Mouse (Mus musculus): ENCODE results near the gene Spg11. TPM values are rescaled to one million over a fixed set of nuclear protein-coding genes. Genes with fewer than 3 reads are reported as not detected.
"Not testable (repeated sequence)": the region's sequence is repeated elsewhere in the genome, so short reads cannot be mapped to it uniquely, and the experiment has no call there.

Gene Spg11
- polyA plus RNA-seq, 1 experiment from 2014 or later = 8.5 TPM

DNA sequence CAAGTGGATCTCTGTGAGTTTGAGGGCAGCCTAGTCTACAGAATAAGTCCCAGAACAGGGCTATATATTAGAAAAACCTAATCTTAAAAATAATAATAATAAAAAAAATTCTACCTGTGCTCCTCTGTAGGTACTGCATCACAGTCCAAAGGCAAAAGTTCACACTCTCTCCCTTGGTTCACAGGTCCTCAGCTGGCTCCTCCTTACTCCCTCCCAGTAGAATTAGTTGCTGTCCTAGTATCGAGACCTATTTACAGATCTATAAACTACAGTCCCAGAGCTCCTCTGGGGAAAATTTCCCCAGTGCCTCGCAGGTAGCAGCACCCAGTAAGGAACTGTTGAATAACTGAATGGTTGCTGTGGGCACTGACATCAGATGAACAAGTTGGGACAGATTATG lies 22.6 kb upstream of the Spg11 start:
- no peak overlapping the region for H3K4me2 ChIP-seq
- 84% methylated on average over 2 of the region's 2 CpGs for WGBS

DNA sequence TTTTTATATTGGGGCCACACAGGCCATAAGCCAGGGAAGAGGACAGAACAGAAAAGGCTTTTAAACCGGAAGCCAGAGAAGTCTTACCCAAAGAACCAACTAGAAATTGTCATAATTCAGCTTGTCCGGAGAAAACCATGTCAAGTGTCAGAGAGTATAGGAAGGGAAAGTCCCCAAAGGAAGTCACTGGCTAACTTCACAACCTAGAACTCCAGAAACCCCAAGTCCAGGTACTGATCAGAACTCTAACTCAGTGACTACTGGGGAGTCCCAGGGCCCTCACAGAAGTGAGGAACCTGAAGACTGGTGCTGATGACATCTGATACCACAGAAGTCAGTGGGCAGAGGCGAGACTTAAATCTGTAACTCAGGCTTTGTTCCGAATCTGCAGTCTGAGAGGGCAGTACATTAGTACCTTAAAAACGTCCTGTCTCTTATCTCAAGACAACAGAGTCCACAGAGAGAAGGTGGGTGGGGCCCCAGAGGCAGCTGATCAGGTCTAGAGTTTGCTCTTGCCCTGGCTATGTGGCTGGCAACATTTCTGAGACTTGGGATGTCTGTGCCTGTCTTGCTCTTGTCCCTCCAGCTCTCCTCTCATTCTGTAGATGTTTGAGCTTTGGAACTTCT lies 19.8 kb upstream of the Spg11 start:
- 75% methylated on average over 5 of the region's 5 CpGs for WGBS
- H3K27me3 ChIP-seq = no peaks in the 10 kb centered on the region
- no peak for ATAC-seq
- no peak overlapping the region for H3K27ac ChIP-seq
- no peak overlapping the region for H3K4me3 ChIP-seq
- H3K4me2 ChIP-seq = no peak overlapping the region
- H3K4me1 ChIP-seq = no peaks in the 10 kb centered on the region
- no peaks in the 10 kb centered on the region for H3K36me3 ChIP-seq (ENCODE audit: poor library complexity, severe bottlenecking)
- no peak overlapping the region for H3K9ac ChIP-seq
- no peaks in the 10 kb centered on the region for H3K9me3 ChIP-seq (replicated peaks)

More for the DNA sequence above, 22.6 kb upstream of the Spg11 start:
- no peak for ATAC-seq
- Histone ChIP-seq H3K4me3 (no peak overlapping the region), H3K4me1 (no peaks in the 10 kb centered on the region), H3K36me3 (ENCODE audit: poor library complexity, severe bottlenecking) (no peaks in the 10 kb centered on the region), H3K9ac (no peak overlapping the region), H3K27me3 (no peaks in the 10 kb centered on the region), H3K9me3 (replicated peaks) (no peaks in the 10 kb centered on the region), H3K27ac (no peak overlapping the region)

DNA sequence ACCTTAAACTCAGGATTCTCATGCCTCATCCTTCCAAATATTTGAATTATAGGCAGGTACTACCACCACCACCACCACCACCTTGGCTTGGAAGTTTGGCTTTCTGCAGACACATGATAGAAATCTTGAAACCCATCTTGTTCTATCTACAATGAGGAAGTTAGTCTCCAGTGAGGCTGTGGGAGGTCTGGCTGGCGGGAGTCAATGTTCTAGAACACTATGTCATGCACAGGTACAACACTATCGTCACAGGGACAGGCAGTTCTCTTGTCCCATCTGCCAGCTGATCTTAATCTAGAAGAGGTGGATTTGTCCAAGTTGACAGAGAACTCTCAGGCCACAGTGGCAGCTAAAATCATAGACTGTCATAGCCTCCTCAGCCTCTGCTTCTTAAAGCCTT lies 14.4 kb upstream of the Spg11 start:
- H3K4me2 ChIP-seq = no peak overlapping the region
- H3K27me3 ChIP-seq = no peaks in the 10 kb centered on the region
- H3K4me1 ChIP-seq = no peaks in the 10 kb centered on the region
- ATAC-seq = no peak
- H3K4me3 ChIP-seq = no peak overlapping the region
- H3K9ac ChIP-seq = no peak overlapping the region
- H3K27ac ChIP-seq = no peak overlapping the region
- no peaks in the 10 kb centered on the region for H3K36me3 ChIP-seq (ENCODE audit: poor library complexity, severe bottlenecking)
- WGBS = 87% methylated on average over 2 of the region's 2 CpGs
- H3K9me3 ChIP-seq (replicated peaks) = no peaks in the 10 kb centered on the region

DNA sequence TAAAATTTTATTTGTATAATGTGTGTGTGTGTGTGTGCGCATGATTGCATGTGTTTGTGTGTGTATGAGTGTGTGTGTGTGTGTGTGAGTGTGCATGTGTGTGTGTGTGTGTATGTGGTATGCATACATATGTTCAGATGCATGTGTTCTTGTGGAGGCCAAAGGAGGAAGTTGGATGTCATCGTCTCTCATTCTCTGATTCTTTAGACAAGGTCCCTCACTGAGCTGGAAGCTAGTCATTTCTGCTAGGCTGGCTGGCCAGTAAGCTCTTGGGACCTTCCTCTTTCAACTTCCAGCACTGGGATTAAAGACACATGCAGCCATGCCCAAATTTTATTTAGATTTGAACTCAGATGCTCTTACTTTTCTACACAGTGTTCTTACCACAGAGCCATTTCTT lies 13.9 kb upstream of the Spg11 start:
- 90% methylated on average over 2 of the region's 2 CpGs for WGBS
- no peaks in the 10 kb centered on the region for H3K9me3 ChIP-seq (replicated peaks)
- H3K27me3 ChIP-seq = no peaks in the 10 kb centered on the region
- H3K27ac ChIP-seq = no peak overlapping the region
- no peaks in the 10 kb centered on the region for H3K36me3 ChIP-seq (ENCODE audit: poor library complexity, severe bottlenecking)
- H3K4me1 ChIP-seq = no peaks in the 10 kb centered on the region
- ATAC-seq = no peak
- H3K4me2 ChIP-seq = no peak overlapping the region
- no peak overlapping the region for H3K4me3 ChIP-seq
- no peak overlapping the region for H3K9ac ChIP-seq

DNA sequence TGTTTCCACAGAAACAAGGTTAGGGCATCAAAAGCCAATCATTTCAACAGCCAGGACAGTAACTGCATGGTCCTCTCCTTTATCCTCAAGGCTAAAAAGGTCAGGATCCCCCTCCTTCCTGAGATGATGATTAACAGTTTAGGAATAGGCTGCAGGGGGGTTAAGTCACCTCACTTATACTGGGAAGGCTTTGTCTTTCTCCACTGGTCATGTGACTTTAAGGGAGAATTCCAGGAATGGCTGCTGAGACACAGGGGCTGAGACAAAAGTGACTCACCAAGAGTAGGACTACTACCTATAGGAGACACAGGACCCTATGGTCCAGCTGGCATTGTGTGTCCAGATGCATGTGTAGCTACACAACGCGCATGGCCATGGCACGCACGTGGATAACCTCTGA lies 9.4 kb upstream of the Spg11 start:
- WGBS = 86% methylated on average over 4 of the region's 4 CpGs
- H3K27me3 ChIP-seq = no peaks in the 10 kb centered on the region
- H3K27ac ChIP-seq = no peak overlapping the region
- no peak overlapping the region for H3K9ac ChIP-seq
- H3K4me2 ChIP-seq = no peak overlapping the region
- ATAC-seq = no peak
- H3K9me3 ChIP-seq (replicated peaks) = no peaks in the 10 kb centered on the region
- H3K4me3 ChIP-seq = no peak overlapping the region
- H3K4me1 ChIP-seq = no peaks in the 10 kb centered on the region
- no peaks in the 10 kb centered on the region for H3K36me3 ChIP-seq (ENCODE audit: poor library complexity, severe bottlenecking)

DNA sequence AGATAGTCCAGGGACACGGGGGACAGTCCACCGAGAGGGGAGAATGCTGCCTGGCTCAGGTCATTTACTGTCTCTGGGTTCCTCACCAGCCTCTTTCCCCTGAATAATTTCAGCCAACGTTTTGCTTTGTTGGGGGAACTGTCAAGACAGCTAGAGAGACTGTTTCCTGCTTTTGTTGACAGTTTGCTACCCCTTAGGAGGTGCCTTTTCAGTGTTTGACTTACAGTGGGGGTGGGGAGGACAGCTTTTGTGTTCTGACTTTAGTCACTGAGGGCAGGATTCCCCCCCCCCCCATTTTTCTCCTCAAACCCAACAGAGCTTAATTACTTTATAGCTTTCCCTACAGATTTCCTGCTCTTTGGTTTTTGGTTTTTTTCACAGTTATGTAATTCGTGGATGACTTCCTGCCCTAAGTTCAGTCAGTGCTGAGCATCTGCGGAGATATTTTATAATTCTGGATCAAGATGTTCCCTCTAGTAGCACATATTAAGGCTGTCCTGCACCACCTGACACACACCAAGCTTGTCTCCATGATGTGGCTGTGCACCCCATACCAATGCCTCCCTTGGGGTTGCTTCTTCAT lies 8.7 kb upstream of the Spg11 start:
- 47% methylated on average over 5 of the region's 5 CpGs for WGBS
- no peaks in the 10 kb centered on the region for H3K9me3 ChIP-seq (replicated peaks)
- H3K9ac ChIP-seq = no peak overlapping the region
- no peaks in the 10 kb centered on the region for H3K4me1 ChIP-seq
- H3K4me2 ChIP-seq = no peak overlapping the region
- no peaks in the 10 kb centered on the region for H3K36me3 ChIP-seq (ENCODE audit: poor library complexity, severe bottlenecking)
- H3K4me3 ChIP-seq = no peak overlapping the region
- ATAC-seq = no peak
- no peaks in the 10 kb centered on the region for H3K27me3 ChIP-seq
- H3K27ac ChIP-seq = no peak overlapping the region

DNA sequence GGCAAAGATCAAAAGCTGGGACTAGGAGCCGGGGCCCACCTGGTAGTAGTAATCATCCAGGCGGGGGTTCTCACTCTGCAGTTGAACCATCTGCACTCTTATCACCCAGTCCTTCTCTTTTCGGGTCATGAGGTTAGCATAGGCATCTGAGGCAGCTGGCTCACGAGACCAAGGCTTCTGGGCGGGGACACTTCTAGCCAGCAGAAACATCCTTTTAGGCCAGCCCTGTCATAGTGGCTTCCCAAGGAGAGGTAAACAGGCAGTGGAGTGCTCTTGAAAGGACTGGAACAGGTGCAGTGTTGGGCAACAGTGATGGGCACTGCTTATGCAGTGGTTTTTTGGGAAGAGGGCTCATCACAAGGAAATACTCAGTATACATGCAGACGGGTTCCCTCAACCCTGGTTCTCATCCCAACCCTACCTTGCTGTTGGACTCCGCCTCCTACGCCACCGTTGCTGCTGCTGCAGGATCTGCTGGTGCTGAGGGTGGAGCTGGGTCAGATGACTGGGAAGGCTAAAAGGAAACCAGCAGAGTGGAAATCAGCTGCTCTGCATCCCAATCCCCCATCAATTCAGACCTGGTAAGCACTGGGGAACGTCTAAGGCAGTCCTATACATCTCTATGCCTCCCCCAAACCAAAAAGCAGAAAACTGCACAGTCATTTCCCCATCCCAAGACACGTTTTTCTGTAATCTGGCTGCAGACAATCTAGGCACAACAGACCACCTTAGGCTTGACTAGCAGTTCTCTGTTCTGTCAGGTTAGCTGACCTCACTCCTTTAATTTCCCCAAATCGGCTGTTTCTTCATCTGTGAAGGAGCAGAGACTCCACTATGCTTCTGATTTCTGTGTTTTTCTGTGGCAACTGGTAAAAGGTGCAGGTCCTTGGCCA lies 7.7 kb upstream of the Spg11 start:
- ATAC-seq = no peak
- H3K27me3 ChIP-seq = no peaks in the 10 kb centered on the region
- no peak overlapping the region for H3K9ac ChIP-seq
- WGBS = 60% methylated on average over 12 of the region's 12 CpGs
- H3K36me3 ChIP-seq (ENCODE audit: poor library complexity, severe bottlenecking) = no peaks in the 10 kb centered on the region
- H3K4me2 ChIP-seq = no peak overlapping the region
- no peaks in the 10 kb centered on the region for H3K9me3 ChIP-seq (replicated peaks)
- H3K4me1 ChIP-seq = no peaks in the 10 kb centered on the region
- no peak overlapping the region for H3K27ac ChIP-seq
- no peak overlapping the region for H3K4me3 ChIP-seq

DNA sequence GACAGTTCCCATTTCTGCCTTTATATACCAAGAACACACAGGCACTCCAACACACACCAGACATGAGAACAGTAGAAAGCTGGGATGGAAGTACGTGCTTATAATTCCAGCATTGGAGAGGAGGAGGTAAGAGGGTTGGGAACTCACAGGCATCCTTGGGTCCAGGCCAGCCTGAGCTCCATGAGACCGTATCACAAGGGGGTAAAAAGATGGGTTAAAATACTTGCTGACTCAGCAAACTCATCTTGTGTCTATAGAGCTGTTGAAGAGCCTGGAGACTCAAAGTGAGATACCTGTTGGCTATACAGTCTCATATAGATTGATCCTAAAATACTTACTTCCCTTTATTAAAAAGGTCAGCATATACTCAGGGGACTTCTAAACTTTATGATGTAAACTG lies 1.3 kb downstream of the Spg11 start:
- peak overlapping the region; percentile 84; the same call in 1 of the 2 replicates for H3K4me3 ChIP-seq
- H3K4me1 ChIP-seq = peaks cover 16% of the 10 kb centered on the region
- WGBS = 88% methylated on average over 2 of the region's 2 CpGs
- H3K9ac ChIP-seq = no peak overlapping the region
- H3K27ac ChIP-seq = no peak overlapping the region
- H3K27me3 ChIP-seq = no peaks in the 10 kb centered on the region
- no peaks in the 10 kb centered on the region for H3K9me3 ChIP-seq (replicated peaks)
- H3K36me3 ChIP-seq (ENCODE audit: poor library complexity, severe bottlenecking) = peaks cover 14% of the 10 kb centered on the region
- H3K4me2 ChIP-seq = peak overlapping the region; percentile 74; the same call in 1 of the 2 replicates
- ATAC-seq = no peak

DNA sequence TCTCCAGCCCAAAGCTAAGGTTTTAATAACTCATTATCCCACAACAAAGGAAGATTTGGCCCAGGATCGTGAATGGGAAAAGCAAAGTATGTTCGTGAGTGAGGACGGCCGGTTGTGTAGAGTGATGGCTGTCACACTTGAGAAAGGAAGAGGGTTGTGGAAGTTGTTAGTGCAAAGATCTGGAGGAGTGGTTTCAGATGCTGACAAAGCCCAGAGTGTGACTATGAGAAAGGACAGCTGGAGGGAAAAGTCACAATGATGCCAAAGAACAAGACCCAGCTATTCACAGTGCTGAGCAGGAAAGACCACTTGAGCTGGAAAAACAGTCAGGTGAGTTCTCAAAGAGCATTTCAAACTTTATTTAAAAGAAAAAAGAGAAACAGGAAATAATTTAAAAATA lies 8.5 kb downstream of the Spg11 start:
- no peak overlapping the region for H3K4me3 ChIP-seq
- H3K4me1 ChIP-seq = no peaks in the 10 kb centered on the region
- H3K27ac ChIP-seq = no peak overlapping the region
- no peaks in the 10 kb centered on the region for H3K27me3 ChIP-seq
- H3K9ac ChIP-seq = no peak overlapping the region
- WGBS = 81% methylated on average over 4 of the region's 4 CpGs
- H3K4me2 ChIP-seq = no peak overlapping the region
- no peak for ATAC-seq
- H3K9me3 ChIP-seq (replicated peaks) = no peaks in the 10 kb centered on the region
- peaks cover 52% of the 10 kb centered on the region for H3K36me3 ChIP-seq (ENCODE audit: poor library complexity, severe bottlenecking)

DNA sequence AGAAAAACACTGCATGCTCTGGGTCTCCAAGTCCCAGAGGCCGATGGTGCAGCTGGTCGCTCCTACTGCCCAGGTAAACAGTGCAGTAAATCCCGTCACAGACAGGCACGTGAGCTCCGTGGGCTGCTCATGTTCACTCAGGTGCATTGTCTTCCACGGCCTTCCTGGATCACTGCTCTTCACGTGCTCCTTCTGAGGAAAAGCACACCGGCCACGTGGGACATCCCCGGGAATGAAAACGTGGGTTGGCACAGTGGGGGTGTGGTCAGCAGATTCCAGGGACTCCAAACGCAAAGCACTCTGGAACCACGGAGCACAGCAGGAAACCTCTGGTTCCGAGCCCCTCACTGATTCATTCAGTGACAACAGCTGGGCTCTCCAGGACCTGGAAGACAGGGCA lies 10.1 kb downstream of the Spg11 start:
- Histone ChIP-seq H3K36me3 (ENCODE audit: poor library complexity, severe bottlenecking) (peaks cover 53% of the 10 kb centered on the region), H3K4me3 (no peak overlapping the region), H3K4me1 (no peaks in the 10 kb centered on the region), H3K27ac (no peak overlapping the region), H3K9me3 (replicated peaks) (no peaks in the 10 kb centered on the region), H3K4me2 (no peak overlapping the region), H3K27me3 (no peaks in the 10 kb centered on the region), H3K9ac (no peak overlapping the region)
- no peak for ATAC-seq
- 90% methylated on average over 14 of the region's 14 CpGs for WGBS

DNA sequence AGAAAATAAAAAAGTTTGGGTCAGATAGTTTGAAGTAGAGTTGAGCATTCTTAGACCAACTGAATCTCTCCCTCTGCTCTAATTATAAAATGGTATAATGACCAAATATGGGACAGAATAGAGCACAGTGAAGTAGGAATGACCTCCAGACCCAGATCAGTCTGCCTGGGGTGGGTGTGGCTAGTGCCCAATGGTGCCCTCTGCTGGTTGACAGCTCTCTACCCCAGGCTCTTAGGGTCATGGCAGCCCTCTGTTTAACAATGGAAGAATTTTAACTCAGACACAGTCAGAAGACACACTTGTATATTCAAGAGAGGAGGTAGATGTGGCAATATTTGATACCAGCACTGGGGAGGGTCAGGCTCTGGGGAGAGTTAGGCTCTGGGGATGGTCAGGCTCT lies 16.1 kb downstream of the Spg11 start:
- Histone ChIP-seq H3K4me3 (no peak overlapping the region), H3K36me3 (ENCODE audit: poor library complexity, severe bottlenecking) (peaks cover 74% of the 10 kb centered on the region), H3K27me3 (no peaks in the 10 kb centered on the region), H3K4me2 (no peak overlapping the region), H3K9ac (no peak overlapping the region), H3K4me1 (no peaks in the 10 kb centered on the region), H3K27ac (no peak overlapping the region), H3K9me3 (replicated peaks) (no peaks in the 10 kb centered on the region)
- ATAC-seq = no peak

DNA sequence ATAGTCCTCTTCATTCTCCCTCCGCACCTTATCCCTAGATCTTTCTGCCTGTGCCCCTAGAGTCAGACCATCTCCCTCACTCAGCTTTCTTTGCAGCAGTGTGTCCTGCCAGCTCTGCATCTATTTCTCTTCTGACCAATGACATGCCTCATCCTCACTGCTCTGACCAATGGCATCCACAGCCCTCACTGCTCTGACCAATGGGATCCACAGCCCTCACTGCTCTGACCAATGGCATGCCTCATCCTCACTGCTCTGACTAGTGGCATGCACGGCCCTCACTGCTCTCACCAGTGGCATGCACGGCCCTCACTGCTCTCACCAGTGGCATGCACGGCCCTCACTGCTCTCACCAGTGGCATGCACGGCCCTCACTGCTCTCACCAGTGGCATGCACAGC lies 20.5 kb downstream of the Spg11 start:
- not testable (repeated sequence) for H3K9ac ChIP-seq; ATAC-seq; H3K4me3 ChIP-seq; H3K27me3 ChIP-seq; H3K4me2 ChIP-seq; H3K27ac ChIP-seq; H3K9me3 ChIP-seq (replicated peaks); H3K4me1 ChIP-seq
- WGBS = 81% methylated on average over 5 of the region's 5 CpGs
- peaks cover 94% of the 10 kb centered on the region for H3K36me3 ChIP-seq (ENCODE audit: poor library complexity, severe bottlenecking)

All from forebrain, embryonic 13.5 days (tissue).